Mouse (Mus musculus): ENCODE measurements around the gene Comtd1.

Comtd1 gene

DNA sequence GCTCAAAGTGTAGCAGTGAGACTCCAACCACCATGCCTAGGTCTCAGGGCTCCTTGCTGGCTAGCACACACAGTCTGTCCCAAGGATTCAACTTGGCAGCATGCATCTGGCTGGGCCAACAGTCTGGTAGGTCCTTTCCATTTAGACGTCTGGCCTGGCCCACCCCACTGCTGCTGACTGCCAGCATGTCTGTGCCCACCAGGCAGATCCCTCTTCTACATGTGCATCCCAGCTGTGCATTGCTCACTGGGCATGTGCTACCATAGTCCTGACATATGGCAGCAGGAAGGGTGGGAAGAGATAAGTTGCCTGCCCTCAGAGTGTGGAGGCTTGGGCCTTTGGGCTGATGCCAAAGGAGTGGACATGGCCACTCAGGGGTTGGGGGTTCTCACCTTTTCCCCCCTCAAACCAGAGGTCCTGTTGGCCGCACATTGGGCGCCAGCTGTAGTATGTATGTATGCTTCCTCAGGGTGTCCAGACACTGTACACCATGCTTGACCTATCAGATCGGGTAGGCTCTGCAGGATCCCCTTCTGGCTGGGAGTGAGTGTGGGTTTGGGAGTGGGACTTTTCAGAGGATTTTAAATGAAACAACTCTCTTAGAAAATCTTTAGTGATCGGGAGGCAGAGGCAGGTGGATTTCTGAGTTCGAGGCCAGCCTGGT is 46.1 kb downstream of the Comtd1 start:
- no peak for DNase-seq (ENCODE audit: low spot score)

DNA sequence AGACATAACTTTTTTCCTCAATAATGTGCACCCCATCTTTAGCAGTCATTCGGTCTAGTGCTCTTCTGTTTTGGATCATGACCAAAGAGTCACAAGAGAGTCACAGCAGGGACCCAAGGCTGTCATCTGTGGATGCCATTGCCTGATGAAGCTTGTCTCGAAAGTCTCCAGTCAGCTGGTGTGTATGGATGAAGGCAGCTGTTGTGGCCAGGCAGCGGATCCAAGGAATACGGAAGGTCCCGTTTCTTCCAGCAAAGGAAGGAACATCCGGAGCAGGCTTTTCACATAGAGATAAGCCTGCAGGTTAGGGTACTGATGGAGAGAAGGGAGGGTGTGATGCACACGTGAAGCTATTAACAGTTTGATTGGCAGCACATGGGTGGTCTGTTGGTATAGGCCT is 47.2 kb downstream of the Comtd1 start:
- no peak for DNase-seq (ENCODE audit: low spot score)

DNA sequence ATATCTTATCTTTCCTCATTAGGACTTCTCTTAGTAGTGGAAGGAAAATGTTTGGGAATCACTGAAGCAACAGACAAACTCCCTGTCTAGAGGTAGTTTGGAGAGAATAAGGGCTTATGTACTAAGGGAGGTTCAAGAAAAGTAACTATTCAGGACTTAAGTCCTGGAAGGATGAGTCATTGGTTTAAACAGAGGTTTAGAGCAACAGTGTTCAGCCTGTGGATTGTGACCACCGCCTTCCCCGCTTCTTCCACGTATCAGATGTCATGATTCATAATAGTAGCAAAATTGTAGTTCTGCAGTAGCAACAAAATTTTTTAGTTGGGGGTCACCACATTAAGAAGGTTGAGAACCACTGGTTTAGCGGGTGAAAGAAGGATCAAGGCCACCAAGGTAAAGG is 48.1 kb downstream of the Comtd1 start:
- DNase-seq (ENCODE audit: low spot score), result no peak
